In genomic region chr5:67846361-67847224, GRCm38 (mm10) we compare ENCODE assay signal across 8 mouse cellular contexts. TPM values are rescaled to one million over a fixed set of nuclear protein-coding genes. Genes with fewer than 3 reads are reported as not detected.
DNase-seq lines count a peak whose midpoint lies in the region; ATAC-seq lines count a peak whose summit lies in the region.

No protein-coding gene starts in this region.

- H3K4me3 ChIP-seq in hindbrain, embryonic 14.5 days (replicated peaks; ENCODE audit: low read length), result peak overlapping the region; percentile 84
- H3K4me3 ChIP-seq in macrophage (ENCODE audit: inconsistent target), result peak overlapping the region; percentile 84

- peak overlapping the region; percentile 63 for H3K4me2 ChIP-seq in hindbrain, embryonic 14.5 days (replicated peaks)

- no peaks in the 10 kb centered on the region for H3K36me3 ChIP-seq in hindbrain, embryonic 14.5 days (replicated peaks; ENCODE audit: control insufficient read depth, insufficient read depth)
- no peaks in the 10 kb centered on the region for H3K36me3 ChIP-seq in macrophage (ENCODE audit: inconsistent target)

- peak overlapping the region; percentile 89 for H3K9ac ChIP-seq in hindbrain, embryonic 14.5 days

- H3K9me3 ChIP-seq in hindbrain, embryonic 14.5 days (ENCODE audit: control insufficient read depth, low read length), result no peaks in the 10 kb centered on the region

- H3K79me2 ChIP-seq in macrophage (ENCODE audit: inconsistent target), result peaks cover 54% of the 10 kb centered on the region

- under 1% methylated on average over 39 of the region's 39 CpGs for WGBS in hindbrain, embryonic 14.5 days
- under 1% methylated on average over 36 of the region's 39 CpGs for WGBS in macrophage (ENCODE audit: missing documents)

- H3K4me1 ChIP-seq in hindbrain, embryonic 14.5 days (replicated peaks; ENCODE audit: control insufficient read depth, insufficient read depth, low read length), result peaks cover 55% of the 10 kb centered on the region

- peak; percentile 1 for ATAC-seq in hindbrain, embryonic 14.5 days (ENCODE audit: low FRiP score)

- DNase-seq in T-cell, adult 2 months (ENCODE audit: low spot score), result peak; percentile 72
- DNase-seq in cerebellum, adult 9-10 months, result peak; percentile 68
- peak; percentile 41 to 48 for DNase-seq in frontal cortex, postnatal 14 days (ENCODE audit: low spot score in 2 of 2)
- peak; percentile 69 for DNase-seq in hindbrain, embryonic 14.5 days (ENCODE audit: low spot score)
- DNase-seq in left cerebral cortex, adult 8-10 months (ENCODE audit: low spot score in 2 of 2), result peak; percentile 45 to 48
- peak; percentile 21 for DNase-seq in retina, postnatal 7 days (ENCODE audit: low read depth, low spot score)
- DNase-seq in yolk sac, embryonic 10.5 days (ENCODE audit: low spot score), result peak; percentile 9

- H3K27me3 ChIP-seq in hindbrain, embryonic 14.5 days (ENCODE audit: control insufficient read depth, insufficient read depth, low read length), result no peaks in the 10 kb centered on the region

- peak overlapping the region; percentile 90 for H3K27ac ChIP-seq in hindbrain, embryonic 14.5 days
- H3K27ac ChIP-seq in macrophage, result peak overlapping the region; percentile 49

RNA-seq across cellular contexts. Expression of gene Atp8a1, which starts 0.6 kb away (rescaled TPM):
- polyA plus RNA-seq in hindbrain, embryonic 14.5 days (2014; fragmentation: Nextera tagmentation; extraction: Ambion mirVana), result 77.3 and 80.6 TPM in 2 replicates
- total RNA-seq in left cerebral cortex, adult 8-10 months (2022), result 100 to 1,000 TPM; 173 to 214 (median 183) TPM
- 1,000 to 10,000 TPM in 1 of 26 experiments, 100 to 1,000 TPM in 25; 211 to 1,161 (median 659) TPM for total RNA-seq in macrophage (2018; cell fraction: chromatin; rRNA removed)
- total RNA-seq in macrophage (2018; cell fraction: cytosol; rRNA removed), result 10 to 100 TPM; 32.2 to 82.9 (median 55.1) TPM
- total RNA-seq in macrophage (2018; cell fraction: nucleus; rRNA removed), result 100 to 1,000 TPM; 113 to 428 (median 276) TPM
- polyA plus RNA-seq in macrophage (2018), result 24.4 to 43.8 TPM (median 40.1 TPM) in 3 replicates

Comparison
In these comparisons a context has a peak if more than half of its experiments do, and no peak if none do; other contexts are left out.
1. Peak in every context shown above with its lines: DNase-seq, ATAC-seq, H3K4me3 ChIP-seq and H3K27ac ChIP-seq.
2. DNase-seq: peak in every context shown above with its lines; median percentile 72 in T-cell, adult 2 months; 69 in hindbrain, embryonic 14.5 days; 68 in cerebellum, adult 9-10 months; 46 in left cerebral cortex, adult 8-10 months; 44 in frontal cortex, postnatal 14 days; 21 in retina, postnatal 7 days; 9 in yolk sac, embryonic 10.5 days.